Mouse (Mus musculus): Measurements from ENCODE around the gene Sbpl. TPM values are rescaled to one million over a fixed set of nuclear protein-coding genes. Genes with fewer than 3 reads are reported as not detected.

Gene Sbpl
- not detected in 2 replicates for polyA plus RNA-seq (2015; fragmentation: Nextera tagmentation; extraction: Ambion mirVana)

- Histone ChIP-seq H3K27ac (no peak within 1 kb of the TSS), H3K27me3 (no peaks in the 10 kb centered on the region; the same call in 1 of the 2 replicates), H3K4me1 (replicated peaks) (no peaks in the 10 kb centered on the region; the same call in 1 of the 2 replicates), H3K4me2 (no peak within 1 kb of the TSS), H3K36me3 (no peaks in the 10 kb centered on the region), H3K9me3 (no peaks in the 10 kb centered on the region), H3K9ac (no peak within 1 kb of the TSS), H3K4me3 (no peak within 1 kb of the TSS)
- WGBS: 73% methylated on average over 5 of the region's 5 CpGs
- ATAC-seq (ENCODE audit: low FRiP score): no peak
Measured at GRCm38 (mm10) chr17:23955174-23955573, at the start of gene Sbpl. Gene Sbpl, minus strand, starts transcription at chr17:23955274.

GRCm38 (mm10) chr17:24004071-24004665 lies 49.1 kb upstream of the Sbpl start:
- no peak for ATAC-seq (ENCODE audit: low FRiP score)
- H3K4me1 ChIP-seq (replicated peaks): no peaks in the 10 kb centered on the region
- no peaks in the 10 kb centered on the region for H3K9me3 ChIP-seq
- no peak overlapping the region for H3K9ac ChIP-seq
- no peak overlapping the region for H3K27ac ChIP-seq
- WGBS: 95% methylated on average over 14 of the region's 14 CpGs
- no peak overlapping the region for H3K4me3 ChIP-seq
- no peaks in the 10 kb centered on the region for H3K36me3 ChIP-seq
- H3K4me2 ChIP-seq: no peak overlapping the region
- H3K27me3 ChIP-seq: 0 out of 2 replicates have a peak, but pooled peaks cover 6% of the 10 kb centered on the region

- Histone ChIP-seq H3K4me3 (no peak overlapping the region), H3K4me1 (replicated peaks) (no peaks in the 10 kb centered on the region)
- WGBS: 79% methylated on average over 5 of the region's 5 CpGs
Measured at GRCm38 (mm10) chr17:24000404-24000803, 45.3 kb upstream of the Sbpl start.

GRCm38 (mm10) chr17:23998383-23998782 lies 43.3 kb upstream of the Sbpl start:
- no peak overlapping the region for H3K4me3 ChIP-seq
- no peak for ATAC-seq (ENCODE audit: low FRiP score)
- H3K36me3 ChIP-seq: no peaks in the 10 kb centered on the region
- peaks cover 13% of the 10 kb centered on the region; the same call in 1 of the 2 replicates for H3K27me3 ChIP-seq
- H3K9ac ChIP-seq: no peak overlapping the region
- WGBS: 76% methylated on average over 6 of the region's 6 CpGs
- H3K27ac ChIP-seq: no peak overlapping the region
- H3K4me1 ChIP-seq (replicated peaks): peaks cover 3% of the 10 kb centered on the region; the same call in 1 of the 2 replicates
- H3K9me3 ChIP-seq: no peaks in the 10 kb centered on the region
- no peak overlapping the region for H3K4me2 ChIP-seq

More at GRCm38 (mm10) chr17:24000404-24000803, 45.3 kb upstream of the Sbpl start:
- Histone ChIP-seq H3K27ac (no peak overlapping the region), H3K27me3 (0 out of 2 replicates have a peak, but pooled peaks cover 10% of the 10 kb centered on the region), H3K4me2 (no peak overlapping the region), H3K9me3 (no peaks in the 10 kb centered on the region), H3K9ac (no peak overlapping the region), H3K36me3 (no peaks in the 10 kb centered on the region)
- ATAC-seq (ENCODE audit: low FRiP score): no peak

- peaks cover 8% of the 10 kb centered on the region for H3K4me1 ChIP-seq (replicated peaks)
- no peak for ATAC-seq (ENCODE audit: low FRiP score)
- 83% methylated on average over 2 of the region's 2 CpGs for WGBS
Measured at GRCm38 (mm10) chr17:23997901-23998300, 42.8 kb upstream of the Sbpl start, which contains the start of gene Prss22. Gene Prss22, minus strand, starts transcription at chr17:23998100.

GRCm38 (mm10) chr17:23995421-23995820 lies 40.3 kb upstream of the Sbpl start:
- peaks cover 9% of the 10 kb centered on the region for H3K4me1 ChIP-seq (replicated peaks)
- H3K4me3 ChIP-seq: no peak overlapping the region
- 35% methylated on average over 1 of the region's 1 CpGs for WGBS
- peaks cover 13% of the 10 kb centered on the region; the same call in 1 of the 2 replicates for H3K27me3 ChIP-seq
- no peak overlapping the region for H3K4me2 ChIP-seq
- no peak overlapping the region for H3K27ac ChIP-seq
- no peaks in the 10 kb centered on the region for H3K9me3 ChIP-seq
- H3K9ac ChIP-seq: no peak overlapping the region
- ATAC-seq (ENCODE audit: low FRiP score): no peak
- no peaks in the 10 kb centered on the region for H3K36me3 ChIP-seq

More at GRCm38 (mm10) chr17:23997901-23998300, 42.8 kb upstream of the Sbpl start, which contains the start of gene Prss22:
- no peak within 1 kb of the TSS for H3K27ac ChIP-seq
- no peak within 1 kb of the TSS for H3K4me3 ChIP-seq
- H3K27me3 ChIP-seq: peaks cover 13% of the 10 kb centered on the region; the same call in 1 of the 2 replicates
- no peaks in the 10 kb centered on the region for H3K36me3 ChIP-seq
- no peak within 1 kb of the TSS for H3K4me2 ChIP-seq
- no peak within 1 kb of the TSS; the same call in 1 of the 2 replicates for H3K9ac ChIP-seq
- H3K9me3 ChIP-seq: no peaks in the 10 kb centered on the region

GRCm38 (mm10) chr17:23994667-23995066 lies 39.6 kb upstream of the Sbpl start:
- Histone ChIP-seq H3K4me3 (no peak overlapping the region), H3K27ac (no peak overlapping the region), H3K4me2 (no peak overlapping the region), H3K4me1 (replicated peaks) (peaks cover 9% of the 10 kb centered on the region), H3K9ac (no peak overlapping the region), H3K36me3 (no peaks in the 10 kb centered on the region), H3K9me3 (no peaks in the 10 kb centered on the region), H3K27me3 (peaks cover 13% of the 10 kb centered on the region; the same call in 1 of the 2 replicates)
- ATAC-seq (ENCODE audit: low FRiP score): no peak
- 76% methylated on average over 7 of the region's 7 CpGs for WGBS

GRCm38 (mm10) chr17:23993559-23994428 lies 38.7 kb upstream of the Sbpl start:
- Histone ChIP-seq H3K9me3 (no peaks in the 10 kb centered on the region), H3K36me3 (no peaks in the 10 kb centered on the region), H3K9ac (peak overlapping the region; percentile 74), H3K27ac (no peak overlapping the region), H3K4me1 (replicated peaks) (peaks cover 9% of the 10 kb centered on the region), H3K4me3 (peak overlapping the region; percentile 32), H3K4me2 (peak overlapping the region; percentile 60), H3K27me3 (peaks cover 13% of the 10 kb centered on the region; the same call in 1 of the 2 replicates)
- WGBS: 9% methylated on average over 31 of the region's 31 CpGs
- peak; percentile 76 for ATAC-seq (ENCODE audit: low FRiP score)

GRCm38 (mm10) chr17:23992789-23993553 lies 37.9 kb upstream of the Sbpl start:
- 70% methylated on average over 9 of the region's 9 CpGs for WGBS
- no peaks in the 10 kb centered on the region for H3K36me3 ChIP-seq

GRCm38 (mm10) chr17:23989802-23990201 lies 34.7 kb upstream of the Sbpl start:
- WGBS: 52% methylated on average over 2 of the region's 2 CpGs
- H3K9me3 ChIP-seq: no peaks in the 10 kb centered on the region
- no peaks in the 10 kb centered on the region for H3K27me3 ChIP-seq
- no peak overlapping the region for H3K4me2 ChIP-seq
- H3K27ac ChIP-seq: no peak overlapping the region
- no peak overlapping the region for H3K4me3 ChIP-seq
- no peaks in the 10 kb centered on the region for H3K36me3 ChIP-seq
- peaks cover 9% of the 10 kb centered on the region for H3K4me1 ChIP-seq (replicated peaks)
- ATAC-seq (ENCODE audit: low FRiP score): no peak
- H3K9ac ChIP-seq: no peak overlapping the region

More at GRCm38 (mm10) chr17:23992789-23993553, 37.9 kb upstream of the Sbpl start:
- peaks cover 9% of the 10 kb centered on the region for H3K4me1 ChIP-seq (replicated peaks)
- no peaks in the 10 kb centered on the region for H3K9me3 ChIP-seq
- peak; percentile 63 for ATAC-seq (ENCODE audit: low FRiP score)
- peak overlapping the region; percentile 74 for H3K9ac ChIP-seq
- peak overlapping the region; percentile 60 for H3K4me2 ChIP-seq
- peaks cover 13% of the 10 kb centered on the region; the same call in 1 of the 2 replicates for H3K27me3 ChIP-seq
- 0 out of 2 replicates have a peak overlapping the region, but pooled peaks have one; percentile 8 for H3K27ac ChIP-seq
- H3K4me3 ChIP-seq: peak overlapping the region; percentile 32

GRCm38 (mm10) chr17:23984989-23985388 lies 29.9 kb upstream of the Sbpl start:
- Histone ChIP-seq H3K27me3 (no peaks in the 10 kb centered on the region), H3K9me3 (no peaks in the 10 kb centered on the region), H3K9ac (no peak overlapping the region), H3K4me1 (replicated peaks) (no peaks in the 10 kb centered on the region), H3K36me3 (no peaks in the 10 kb centered on the region), H3K27ac (no peak overlapping the region), H3K4me2 (no peak overlapping the region), H3K4me3 (no peak overlapping the region)
- ATAC-seq (ENCODE audit: low FRiP score): no peak
- 84% methylated on average over 1 of the region's 1 CpGs for WGBS

Data from hindbrain, embryonic 13.5 days (tissue).